Mouse (Mus musculus) forebrain, embryonic 10.5 days (tissue): ENCODE data around the gene Gm1527. TPM values are rescaled to one million over a fixed set of nuclear protein-coding genes. Genes with fewer than 3 reads are reported as not detected.
"Not testable (repeated sequence)": the region's sequence is repeated elsewhere in the genome, so short reads cannot be mapped to it uniquely, and the experiment has no call there.

Experiments used
- DNase-seq: peaks from one replicate; pipeline ENCODE4 v3.0.0-alpha.2; 2017; ENCODE audit warnings: low spot score; ENCODE audit errors: extremely low spot score
- H3K27ac ChIP-seq: fragments of 300-500 bp; sonication (generic); 2 replicates; pipeline ENCODE4 v1.5.1; 2016; ENCODE audit warnings: mild to moderate bottlenecking
- H3K27me3 ChIP-seq: fragments of 300-500 bp; sonication (generic); 2 replicates; pipeline ENCODE4 v1.6.1; 2016; ENCODE audit warnings: mild to moderate bottlenecking; ENCODE audit not compliant: poor library complexity, severe bottlenecking
- H3K36me3 ChIP-seq: fragments of 300-500 bp; sonication (generic); replicated peaks from 2 replicates; pipeline ENCODE4 v1.6.1; 2016; ENCODE audit warnings: mild to moderate bottlenecking, moderate library complexity
- H3K4me1 ChIP-seq: fragments of 300-500 bp; sonication (generic); 2 replicates; pipeline ENCODE4 v1.6.1; 2016
- H3K4me3 ChIP-seq: fragments of 300-500 bp; sonication (generic); 2 replicates; pipeline ENCODE4 v1.5.1; 2016; ENCODE audit warnings: mild to moderate bottlenecking, moderate library complexity
- H3K9me3 ChIP-seq: fragments of 300-500 bp; sonication (generic); 2 replicates; pipeline ENCODE4 v1.6.1; 2016; ENCODE audit warnings: mild to moderate bottlenecking, moderate library complexity
- WGBS: fragments of 180-500 bp; shearing (Covaris S2); methylation state at CpG from one replicate; pipeline ENCODE4 v1.1.7; 2016; 5-methylcytosine and 5-hydroxymethylcytosine counted together
- polyA plus RNA-seq: library from polyadenylated mRNA; unstranded; fragments of >200 nt; fragmentation: Nextera tagmentation; extraction: Ambion mirVana; gene quantifications from 2 replicates; pipeline ENCODE4 v1.2.1, GENCODE M21; 2016

The Gm1527 gene
- polyA plus RNA-seq = not detected in 2 replicates

- H3K27ac ChIP-seq = no peak within 1 kb of the TSS
- H3K36me3 ChIP-seq = no peaks in the 10 kb centered on the region
- H3K4me3 ChIP-seq = no peak within 1 kb of the TSS
- H3K9me3 ChIP-seq = no peaks in the 10 kb centered on the region
- no peaks in the 10 kb centered on the region for H3K4me1 ChIP-seq
- no peak for DNase-seq
- 74% methylated on average over 1 of the region's 1 CpGs for WGBS
- H3K27me3 ChIP-seq = no peaks in the 10 kb centered on the region
These were observed at the start of gene Gm1527 for GRCm38 (mm10) chr3:28892317-28892716. Gene Gm1527, plus strand, starts transcription at chr3:28892617.

- no peaks in the 10 kb centered on the region for H3K9me3 ChIP-seq
- 53% methylated on average over 8 of the region's 8 CpGs for WGBS
- DNase-seq = no peak
- H3K27me3 ChIP-seq = no peaks in the 10 kb centered on the region
- H3K27ac ChIP-seq = no peak overlapping the region
- peaks cover 21% of the 10 kb centered on the region for H3K4me1 ChIP-seq
- H3K4me3 ChIP-seq = no peak overlapping the region
- H3K36me3 ChIP-seq = no peaks in the 10 kb centered on the region
These were observed 49.2 kb upstream of the Gm1527 start for GRCm38 (mm10) chr3:28843231-28843630.

GRCm38 (mm10) chr3:28847115-28847514 lies 45.3 kb upstream of the Gm1527 start:
- Histone ChIP-seq H3K27me3 (no peaks in the 10 kb centered on the region), H3K27ac (no peak overlapping the region), H3K36me3 (no peaks in the 10 kb centered on the region), H3K4me3 (no peak overlapping the region), H3K4me1 (peaks cover 15% of the 10 kb centered on the region), H3K9me3 (no peaks in the 10 kb centered on the region)
- DNase-seq = no peak

- 90% methylated on average over 3 of the region's 3 CpGs for WGBS
- not testable (repeated sequence) for H3K27ac ChIP-seq, DNase-seq, H3K4me3 ChIP-seq, H3K9me3 ChIP-seq, H3K4me1 ChIP-seq, H3K27me3 ChIP-seq, H3K36me3 ChIP-seq
These were observed 40.2 kb upstream of the Gm1527 start for GRCm38 (mm10) chr3:28852174-28852573.

GRCm38 (mm10) chr3:28859630-28860392 lies 32.6 kb upstream of the Gm1527 start:
- H3K27ac ChIP-seq, H3K27me3 ChIP-seq, H3K36me3 ChIP-seq: not testable (repeated sequence)

GRCm38 (mm10) chr3:28896966-28897365 lies 4.5 kb downstream of the Gm1527 start:
- DNase-seq, H3K36me3 ChIP-seq: not testable (repeated sequence)
- WGBS = 77% methylated on average over 6 of the region's 6 CpGs

More at GRCm38 (mm10) chr3:28859630-28860392, 32.6 kb upstream of the Gm1527 start:
- H3K4me1 ChIP-seq, H3K9me3 ChIP-seq, H3K4me3 ChIP-seq, DNase-seq: not testable (repeated sequence)

GRCm38 (mm10) chr3:28965931-28966330 lies 73.5 kb downstream of the Gm1527 start:
- DNase-seq = no peak
- Histone ChIP-seq H3K4me1 (no peaks in the 10 kb centered on the region), H3K9me3 (no peaks in the 10 kb centered on the region), H3K27ac (no peak overlapping the region), H3K27me3 (no peaks in the 10 kb centered on the region), H3K4me3 (no peak overlapping the region), H3K36me3 (no peaks in the 10 kb centered on the region)
- WGBS = 88% methylated on average over 2 of the region's 2 CpGs

More at GRCm38 (mm10) chr3:28896966-28897365, 4.5 kb downstream of the Gm1527 start:
- H3K27ac ChIP-seq, H3K4me3 ChIP-seq, H3K9me3 ChIP-seq, H3K27me3 ChIP-seq, H3K4me1 ChIP-seq: not testable (repeated sequence)

- Histone ChIP-seq H3K27me3 (no peaks in the 10 kb centered on the region), H3K9me3 (no peaks in the 10 kb centered on the region), H3K4me3 (no peak overlapping the region), H3K36me3 (no peaks in the 10 kb centered on the region), H3K27ac (no peak overlapping the region), H3K4me1 (no peaks in the 10 kb centered on the region)
- under 1% methylated on average over 4 of the region's 4 CpGs for whole genome bisulfite sequencing
- DNase-seq = peak; percentile 28
These were observed 76.4 kb downstream of the Gm1527 start for GRCm38 (mm10) chr3:28968851-28969250.

Other genes starting within 250 kb of the Gm1527 start
- gene Slc2a2, start 194.7 kb upstream of the Gm1527 start, polyA plus RNA-seq = 0.04 TPM in 1 of 2 replicates, not detected in the other
- gene Eif5a2, start 111.3 kb upstream of the Gm1527 start, polyA plus RNA-seq = 15.4 and 15.5 TPM in 2 replicates
- 338 and 348 TPM in 2 replicates for gene Rpl22l1, start 87.2 kb upstream of the Gm1527 start, polyA plus RNA-seq
- 2.8 and 4.0 TPM in 2 replicates for gene Egfem1, start 189.4 kb downstream of the Gm1527 start, polyA plus RNA-seq